In genomic region chr5:113218617-113219235, GRCm38 (mm10) we compare ENCODE assay signal across 20 mouse cellular contexts. TPM values are rescaled to one million over a fixed set of nuclear protein-coding genes. Genes with fewer than 3 reads are reported as not detected.
DNase-seq lines count a peak whose midpoint lies in the region; ATAC-seq and TF ChIP-seq lines count a peak whose summit lies in the region.
"Had no signal": no experiment of that assay in that cellular context is flagged by ENCODE, and none has a peak within 500 bp of the region (broad histone marks: within the 10 kb centered on the region; RNA-seq: fewer than 3 reads in every experiment).

No protein-coding gene starts in this region.

- H3K4me3 ChIP-seq in kidney, embryonic 14.5 days (ENCODE audit: low read length), result no peak overlapping the region
- 0 out of 2 replicates have a peak overlapping the region, but pooled peaks have one; percentile 4 for H3K4me3 ChIP-seq in intestine, embryonic 14.5 days (ENCODE audit: low read depth, low read length)
- H3K4me3 ChIP-seq in intestine, postnatal 0 days (ENCODE audit: low read depth, low read length), result peak overlapping the region; percentile 38
- no peak overlapping the region for H3K4me3 ChIP-seq in liver, postnatal 0 days (ENCODE audit: low read depth, low read length)
- H3K4me3 ChIP-seq: embryonic facial prominence, embryonic 10.5 days; hindbrain, embryonic 13.5 days; limb, embryonic 15.5 days; neural tube, embryonic 13.5 days had no signal

- intact Hi-C loops in left cerebral cortex, postnatal 14 days (cut with DNase I), result no loop called here

- no peak overlapping the region for H3K4me2 ChIP-seq in kidney, embryonic 14.5 days (replicated peaks; ENCODE audit: low read depth, low read length)
- H3K4me2 ChIP-seq in intestine, embryonic 14.5 days (ENCODE audit: low read length), result peak overlapping the region; percentile 90
- H3K4me2 ChIP-seq in intestine, postnatal 0 days (replicated peaks; ENCODE audit: low read depth), result peak overlapping the region; percentile 66
- peak overlapping the region; percentile 47 for H3K4me2 ChIP-seq in liver, postnatal 0 days (ENCODE audit: low read depth, low read length)
- H3K4me2 ChIP-seq: hindbrain, embryonic 13.5 days; limb, embryonic 15.5 days; neural tube, embryonic 13.5 days had no signal

- no peaks in the 10 kb centered on the region for H3K9me3 ChIP-seq in kidney, embryonic 14.5 days (ENCODE audit: control insufficient read depth, low read length)
- H3K9me3 ChIP-seq in intestine, embryonic 14.5 days (ENCODE audit: control insufficient read depth, low read length), result no peaks in the 10 kb centered on the region
- no peaks in the 10 kb centered on the region for H3K9me3 ChIP-seq in intestine, postnatal 0 days (ENCODE audit: control insufficient read depth)
- no peaks in the 10 kb centered on the region for H3K9me3 ChIP-seq in liver, postnatal 0 days (ENCODE audit: low read length)
- H3K9me3 ChIP-seq: embryonic facial prominence, embryonic 10.5 days; hindbrain, embryonic 13.5 days; limb, embryonic 15.5 days; neural tube, embryonic 13.5 days had no signal

- peak; percentile 50 for DNase-seq in kidney, adult 18-20 months
- DNase-seq in intestine, embryonic 14.5 days (ENCODE audit: low spot score), result no peak
- DNase-seq in liver, postnatal 0 days, result no peak
- DNase-seq in left cerebral cortex, postnatal 14 days (ENCODE audit: low spot score in 2 of 2), result no peak
- DNase-seq in right cerebral cortex, postnatal 4 days, result no peak
- DNase-seq: adrenal gland, postnatal 14 days; cerebellum, postnatal 14 days; spleen, adult 18-20 months; thymus, adult 18-20 months had no signal

- no peak overlapping the region for H3K9ac ChIP-seq in kidney, embryonic 14.5 days (ENCODE audit: low read depth, low read length)
- H3K9ac ChIP-seq in intestine, embryonic 14.5 days (ENCODE audit: low read length), result no peak overlapping the region
- H3K9ac ChIP-seq in intestine, postnatal 0 days (ENCODE audit: low read depth, low read length), result peak overlapping the region; percentile 53
- H3K9ac ChIP-seq in liver, postnatal 0 days (replicated peaks), result peak overlapping the region; percentile 16; the same call in 1 of the 2 replicates
- H3K9ac ChIP-seq: hindbrain, embryonic 13.5 days; limb, embryonic 15.5 days; neural tube, embryonic 13.5 days had no signal

- peaks cover 33% of the 10 kb centered on the region for H3K4me1 ChIP-seq in kidney, embryonic 14.5 days (ENCODE audit: control insufficient read depth, insufficient read depth, low read length)
- no peaks in the 10 kb centered on the region; the same call in none of the 2 replicates for H3K4me1 ChIP-seq in intestine, embryonic 14.5 days (replicated peaks; ENCODE audit: control insufficient read depth, insufficient read depth, low read length)
- 0 out of 2 replicates have a peak, but pooled peaks cover 8% of the 10 kb centered on the region for H3K4me1 ChIP-seq in intestine, postnatal 0 days (replicated peaks; ENCODE audit: control insufficient read depth, insufficient read depth, low read length)
- peaks cover 14% of the 10 kb centered on the region for H3K4me1 ChIP-seq in liver, postnatal 0 days (ENCODE audit: insufficient read depth)

- no peak overlapping the region for H3K27ac ChIP-seq in kidney, embryonic 14.5 days (ENCODE audit: low read depth, low read length)
- H3K27ac ChIP-seq in intestine, embryonic 14.5 days (ENCODE audit: low read depth), result no peak overlapping the region; the same call in 1 of the 2 replicates
- H3K27ac ChIP-seq in intestine, postnatal 0 days (ENCODE audit: low read depth, low read length), result peak overlapping the region; percentile 95
- H3K27ac ChIP-seq in liver, postnatal 0 days (ENCODE audit: low read depth), result peak overlapping the region; percentile 90
- H3K27ac ChIP-seq: embryonic facial prominence, embryonic 10.5 days; hindbrain, embryonic 13.5 days; limb, embryonic 15.5 days; neural tube, embryonic 13.5 days had no signal

- H3K36me3 ChIP-seq in kidney, embryonic 14.5 days (ENCODE audit: control insufficient read depth, insufficient read depth, low read length), result no peaks in the 10 kb centered on the region
- H3K36me3 ChIP-seq in intestine, embryonic 14.5 days (ENCODE audit: control insufficient read depth, insufficient read depth, low read length), result no peaks in the 10 kb centered on the region
- peaks cover 5% of the 10 kb centered on the region; the same call in 1 of the 2 replicates for H3K36me3 ChIP-seq in intestine, postnatal 0 days (ENCODE audit: control insufficient read depth, insufficient read depth)
- H3K36me3 ChIP-seq in liver, postnatal 0 days (replicated peaks; ENCODE audit: insufficient read depth, low read length), result no peaks in the 10 kb centered on the region
- H3K36me3 ChIP-seq: embryonic facial prominence, embryonic 10.5 days; hindbrain, embryonic 13.5 days; limb, embryonic 15.5 days; neural tube, embryonic 13.5 days had no signal

- no peak for TF ChIP-seq CTCF in intestine, postnatal 0 days (IDR thresholded peaks at IDR 0.05; ENCODE audit: low read depth)
- no peak for TF ChIP-seq CTCF in liver, postnatal 0 days (IDR thresholded peaks at IDR 0.05; ENCODE audit: low read depth)

- WGBS in kidney, embryonic 14.5 days, result 39% methylated on average over 17 of the region's 17 CpGs
- 41% methylated on average over 17 of the region's 17 CpGs for WGBS in intestine, embryonic 14.5 days
- WGBS in intestine, postnatal 0 days, result 24% methylated on average over 17 of the region's 17 CpGs
- 52% methylated on average over 17 of the region's 17 CpGs for WGBS in liver, postnatal 0 days (ENCODE audit: insufficient replicate concordance)

- ATAC-seq in kidney, embryonic 14.5 days (ENCODE audit: low FRiP score, low TSS enrichment), result no peak
- ATAC-seq in intestine, embryonic 14.5 days (replicated peaks; ENCODE audit: low FRiP score, low TSS enrichment, low read depth), result no peak
- ATAC-seq in intestine, postnatal 0 days, result peak; percentile 43
- no peak for ATAC-seq in liver, postnatal 0 days
- ATAC-seq: CD4-positive, CD25-positive, alpha-beta regulatory T cell, adult 4 months; midbrain, embryonic 16.5 days had no signal

- TF ChIP-seq EP300 in liver, postnatal 0 days (IDR thresholded peaks at IDR 0.05; ENCODE audit: low read depth), result no peak

- H3K27me3 ChIP-seq in kidney, embryonic 14.5 days (ENCODE audit: control insufficient read depth, insufficient read depth, low read length), result no peaks in the 10 kb centered on the region
- H3K27me3 ChIP-seq in intestine, embryonic 14.5 days (replicated peaks; ENCODE audit: control insufficient read depth, insufficient read depth, low read length), result no peaks in the 10 kb centered on the region
- no peaks in the 10 kb centered on the region for H3K27me3 ChIP-seq in intestine, postnatal 0 days (replicated peaks; ENCODE audit: control insufficient read depth, insufficient read depth, low read length)
- 0 out of 2 replicates have a peak, but pooled peaks cover 2% of the 10 kb centered on the region for H3K27me3 ChIP-seq in liver, postnatal 0 days (ENCODE audit: insufficient read depth, low read length)

RNA-seq across cellular contexts. Expression of gene 2900026A02Rik, which starts 2.3 kb away (rescaled TPM):
- polyA plus RNA-seq in kidney, embryonic 14.5 days (2014; fragmentation: Nextera tagmentation; extraction: Ambion mirVana), result 3.9 and 5.4 TPM in 2 replicates
- 6.9 TPM in 2 replicates for polyA plus RNA-seq in intestine, embryonic 14.5 days (2014; fragmentation: Nextera tagmentation; extraction: Ambion mirVana)
- 8.0 and 10.4 TPM in 2 replicates for polyA plus RNA-seq in intestine, postnatal 0 days (2015; fragmentation: Nextera tagmentation; extraction: Ambion mirVana)
- 2.7 and 3.1 TPM in 2 replicates for polyA plus RNA-seq in liver, postnatal 0 days (2015; fragmentation: Nextera tagmentation; extraction: Ambion mirVana)
- total RNA-seq in left cerebral cortex, postnatal 14 days (2021), result 10 to 100 TPM; 55.8 to 63.6 TPM

RNA-seq across cellular contexts. Expression of gene Tmem211, which starts 8.0 kb away (rescaled TPM):
- polyA plus RNA-seq in kidney, embryonic 14.5 days (2014; fragmentation: Nextera tagmentation; extraction: Ambion mirVana), result 0.15 and 0.31 TPM in 2 replicates
- not detected in 2 replicates for polyA plus RNA-seq in intestine, embryonic 14.5 days (2014; fragmentation: Nextera tagmentation; extraction: Ambion mirVana)
- not detected in 2 replicates for polyA plus RNA-seq in intestine, postnatal 0 days (2015; fragmentation: Nextera tagmentation; extraction: Ambion mirVana)
- not detected in 2 replicates for polyA plus RNA-seq in liver, postnatal 0 days (2015; fragmentation: Nextera tagmentation; extraction: Ambion mirVana)
- not detected for total RNA-seq in left cerebral cortex, postnatal 14 days (2021)
- total RNA-seq: adrenal gland, postnatal 14 days; heart, adult 18-20 months; layer of hippocampus, adult 18-20 months; megakaryocyte progenitor cell, adult 5-6 weeks had no signal
- polyA plus RNA-seq: CD4-positive, CD25-positive, alpha-beta regulatory T cell, adult 4 months; hindbrain, embryonic 13.5 days; midbrain, embryonic 16.5 days had no signal

Comparison
In these comparisons a context has a peak if more than half of its experiments do, and no peak if none do; other contexts are left out.
1. H3K27ac ChIP-seq: peak in intestine, postnatal 0 days (single experiment) and liver, postnatal 0 days (single experiment); none in kidney, embryonic 14.5 days (single experiment) and intestine, embryonic 14.5 days (single experiment).
2. H3K9ac ChIP-seq: peak in intestine, postnatal 0 days (single experiment) and liver, postnatal 0 days (single experiment); none in kidney, embryonic 14.5 days (single experiment) and intestine, embryonic 14.5 days (single experiment).
3. H3K4me3 ChIP-seq: peak in intestine, embryonic 14.5 days (single experiment) and intestine, postnatal 0 days (single experiment); none in kidney, embryonic 14.5 days (single experiment) and liver, postnatal 0 days (single experiment).